Mouse (Mus musculus) forebrain, embryonic 15.5 days (tissue): Measurements from ENCODE around the gene Ugcg. TPM values are rescaled to one million over a fixed set of nuclear protein-coding genes. Genes with fewer than 3 reads are reported as not detected.

Experiments used
- ATAC-seq: fragments of 200-750 bp; cut with Nextera tagmentation; replicated peaks from 2 replicates; pipeline ENCODE4 v1.8.0; 2017; ENCODE audit warnings: mild to moderate bottlenecking, moderate TSS enrichment, moderate library complexity
- H3K27ac ChIP-seq: fragments of 300-500 bp; sonication (generic); replicated peaks from 2 replicates; pipeline ENCODE4 v1.5.1; 2015; ENCODE audit warnings: mild to moderate bottlenecking, inconsistent platforms
- H3K27me3 ChIP-seq: fragments of 300-500 bp; sonication (generic); 2 replicates; pipeline ENCODE4 v1.6.1; 2015; ENCODE audit warnings: inconsistent platforms
- H3K36me3 ChIP-seq: fragments of 300-500 bp; sonication (generic); 2 replicates; pipeline ENCODE4 v1.6.1; 2015; ENCODE audit warnings: mild to moderate bottlenecking, inconsistent platforms
- H3K4me1 ChIP-seq: fragments of 300-500 bp; sonication (generic); 2 replicates; pipeline ENCODE4 v1.6.1; 2015; ENCODE audit warnings: inconsistent platforms
- H3K4me2 ChIP-seq: fragments of 300-500 bp; sonication (generic); replicated peaks from 2 replicates; pipeline ENCODE4 v1.6.1; 2015; ENCODE audit warnings: mild to moderate bottlenecking, inconsistent platforms
- H3K4me3 ChIP-seq: fragments of 300-500 bp; sonication (generic); 2 replicates; pipeline ENCODE4 v1.5.1; 2015; ENCODE audit warnings: mild to moderate bottlenecking, inconsistent platforms
- H3K9ac ChIP-seq: fragments of 300-500 bp; sonication (generic); replicated peaks from 2 replicates; pipeline ENCODE4 v1.6.1; 2015; ENCODE audit warnings: mild to moderate bottlenecking, inconsistent platforms
- H3K9me3 ChIP-seq: fragments of 300-500 bp; sonication (generic); 2 replicates; pipeline ENCODE4 v1.6.1; 2016; ENCODE audit warnings: inconsistent platforms
- WGBS: fragments of 180-500 bp; shearing (Covaris S2); methylation state at CpG from one replicate; pipeline ENCODE4 v1.1.7; 2015; ENCODE audit warnings: mixed read lengths; 5-methylcytosine and 5-hydroxymethylcytosine counted together
- polyA plus RNA-seq: library from polyadenylated mRNA; unstranded; fragments of >200 nt; fragmentation: Nextera tagmentation; extraction: Ambion mirVana; gene quantifications from 2 replicates; pipeline ENCODE4 v1.2.1, GENCODE M21; 2015

Ugcg gene
- 14.2 and 15.7 TPM in 2 replicates for polyA plus RNA-seq

DNA sequence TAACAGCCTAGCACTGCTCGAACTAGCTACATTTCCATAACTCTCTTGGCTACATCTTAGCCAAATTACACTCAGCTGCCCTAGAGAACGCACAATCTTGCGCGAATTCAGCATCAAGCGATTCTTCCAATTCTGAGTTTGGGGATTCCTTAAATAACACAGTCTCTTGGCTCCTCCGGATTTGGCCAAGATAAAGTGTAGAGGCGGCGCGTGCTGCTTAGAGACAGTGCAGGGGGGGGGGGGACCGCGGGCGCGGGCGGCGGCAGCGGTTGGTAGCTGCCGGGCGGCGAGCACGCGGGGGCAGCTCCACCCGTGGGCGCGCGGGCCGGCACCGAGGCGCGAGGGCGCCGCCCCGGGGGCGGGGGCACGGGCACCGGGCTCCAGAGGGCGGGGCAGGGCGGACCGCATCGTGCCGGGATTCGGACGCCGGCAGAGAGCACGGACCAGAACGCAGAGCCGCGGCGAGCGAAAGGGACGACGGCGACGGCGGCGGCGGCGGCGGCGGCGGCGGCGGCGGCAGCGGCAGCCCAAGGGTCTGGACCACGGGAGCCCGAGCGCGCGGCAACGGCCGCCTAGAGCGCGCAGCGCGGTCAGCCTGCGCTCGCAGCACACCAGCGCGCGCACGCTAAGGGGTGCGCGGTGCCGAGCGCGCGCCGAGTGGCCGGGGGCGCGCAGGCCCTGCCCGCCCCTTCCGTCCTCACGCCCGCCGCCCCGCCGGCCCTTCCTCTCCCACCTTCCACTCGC is at the start of gene Ugcg:
Ugcg (plus strand) TSS at position 456 of the 744 bp plus-strand sequence.
- peak within 1 kb of the TSS; percentile 97 for H3K27ac ChIP-seq
- peak within 1 kb of the TSS; percentile 45 for H3K4me2 ChIP-seq
- H3K27me3 ChIP-seq, result no peaks in the 10 kb centered on the region
- under 1% methylated on average over 79 of the region's 99 CpGs for WGBS
- H3K9me3 ChIP-seq, result no peaks in the 10 kb centered on the region
- H3K4me3 ChIP-seq, result peak within 1 kb of the TSS; percentile 79
- H3K4me1 ChIP-seq, result peaks cover 16% of the 10 kb centered on the region
- H3K36me3 ChIP-seq, result no peaks in the 10 kb centered on the region
- H3K9ac ChIP-seq, result peak within 1 kb of the TSS; percentile 96
- ATAC-seq, result peak; percentile 92

- Histone ChIP-seq H3K27me3 (no peaks in the 10 kb centered on the region), H3K9ac (no peak overlapping the region), H3K36me3 (no peaks in the 10 kb centered on the region), H3K4me2 (no peak overlapping the region), H3K4me1 (no peaks in the 10 kb centered on the region), H3K9me3 (no peaks in the 10 kb centered on the region), H3K4me3 (no peak overlapping the region), H3K27ac (no peak overlapping the region)
- ATAC-seq, result no peak
- WGBS, result 88% methylated on average over 5 of the region's 5 CpGs
Measured at GRCm38 (mm10) chr4:59149043-59149442, 40.0 kb upstream of the Ugcg start.

GRCm38 (mm10) chr4:59150907-59151306 is 38.1 kb upstream of the Ugcg start:
- no peak overlapping the region for H3K4me2 ChIP-seq
- H3K4me1 ChIP-seq, result no peaks in the 10 kb centered on the region
- H3K36me3 ChIP-seq, result no peaks in the 10 kb centered on the region
- H3K27ac ChIP-seq, result no peak overlapping the region
- WGBS, result 83% methylated on average over 5 of the region's 5 CpGs
- H3K4me3 ChIP-seq, result no peak overlapping the region
- no peak for ATAC-seq
- H3K27me3 ChIP-seq, result no peaks in the 10 kb centered on the region
- H3K9me3 ChIP-seq, result no peaks in the 10 kb centered on the region
- no peak overlapping the region for H3K9ac ChIP-seq

- ATAC-seq, result no peak
- Histone ChIP-seq H3K9me3 (no peaks in the 10 kb centered on the region), H3K27ac (no peak overlapping the region), H3K4me3 (no peak overlapping the region), H3K4me1 (no peaks in the 10 kb centered on the region), H3K9ac (no peak overlapping the region), H3K4me2 (no peak overlapping the region), H3K27me3 (no peaks in the 10 kb centered on the region), H3K36me3 (no peaks in the 10 kb centered on the region)
- 77% methylated on average over 1 of the region's 1 CpGs for WGBS
Measured at GRCm38 (mm10) chr4:59151953-59152352, 37.1 kb upstream of the Ugcg start.

DNA sequence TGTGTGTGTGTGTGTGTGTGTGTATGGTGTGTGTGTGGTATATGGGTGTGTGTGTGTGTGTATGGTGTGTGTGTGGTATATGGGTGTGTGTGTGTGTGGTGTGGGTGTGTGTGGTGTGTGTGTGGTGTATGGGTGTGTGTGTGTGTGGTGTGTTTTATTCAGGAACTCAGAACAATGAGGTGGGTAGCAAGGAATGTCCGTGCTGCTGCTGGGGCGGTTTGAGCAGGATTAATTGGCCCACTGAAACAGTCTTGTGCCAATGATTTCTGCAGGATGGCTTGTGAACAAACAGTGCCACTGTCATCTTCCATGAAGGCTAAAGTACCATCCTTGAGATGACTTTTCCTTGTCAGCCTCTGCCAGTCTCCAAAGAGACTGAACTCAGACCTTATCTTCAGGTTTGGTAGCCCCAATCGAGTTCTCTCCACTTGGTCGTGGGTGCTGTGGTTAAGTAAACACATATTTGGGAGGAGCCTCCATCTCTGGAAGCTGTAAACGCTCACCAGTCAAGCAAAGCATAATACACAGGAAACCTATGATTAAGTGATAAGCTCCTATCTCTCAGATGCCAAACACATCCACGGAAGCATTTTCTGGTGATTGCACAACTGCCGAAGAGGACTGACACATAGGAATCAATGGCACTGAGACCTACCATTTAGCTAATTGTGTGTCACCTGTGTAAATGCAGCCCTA is 32.0 kb upstream of the Ugcg start:
- Histone ChIP-seq H3K9ac (no peak overlapping the region), H3K4me3 (no peak overlapping the region), H3K4me2 (no peak overlapping the region), H3K27ac (no peak overlapping the region), H3K4me1 (no peaks in the 10 kb centered on the region), H3K27me3 (no peaks in the 10 kb centered on the region), H3K36me3 (no peaks in the 10 kb centered on the region), H3K9me3 (no peaks in the 10 kb centered on the region)
- 70% methylated on average over 7 of the region's 7 CpGs for WGBS
- no peak for ATAC-seq

DNA sequence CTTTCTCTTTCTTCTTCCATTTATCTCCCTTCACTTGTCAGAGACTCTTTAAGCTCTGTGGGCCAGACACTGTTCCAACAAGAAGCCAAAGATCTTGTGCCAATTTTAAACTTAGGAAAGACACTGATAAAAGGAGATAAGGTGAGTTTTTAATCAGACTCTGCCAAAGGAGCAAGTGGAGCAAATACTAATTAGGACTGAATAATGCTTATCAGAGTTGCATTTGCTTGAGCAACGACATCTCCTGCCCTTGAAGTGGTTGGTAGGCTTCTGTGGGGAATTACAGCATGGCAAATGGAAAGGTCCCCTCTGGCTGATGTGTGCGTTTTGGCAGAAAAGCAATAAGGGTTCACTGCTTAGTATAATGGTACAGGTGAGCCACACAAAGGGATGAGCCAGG is 31.4 kb upstream of the Ugcg start:
- Histone ChIP-seq H3K9me3 (no peaks in the 10 kb centered on the region), H3K27ac (no peak overlapping the region), H3K27me3 (no peaks in the 10 kb centered on the region), H3K4me2 (no peak overlapping the region), H3K9ac (no peak overlapping the region), H3K4me1 (no peaks in the 10 kb centered on the region), H3K4me3 (no peak overlapping the region), H3K36me3 (no peaks in the 10 kb centered on the region)
- no peak for ATAC-seq
- 58% methylated on average over 2 of the region's 2 CpGs for WGBS

- Histone ChIP-seq H3K36me3 (no peaks in the 10 kb centered on the region), H3K27me3 (no peaks in the 10 kb centered on the region), H3K9me3 (no peaks in the 10 kb centered on the region), H3K27ac (no peak overlapping the region), H3K9ac (no peak overlapping the region), H3K4me2 (no peak overlapping the region), H3K4me3 (no peak overlapping the region), H3K4me1 (no peaks in the 10 kb centered on the region)
- no peak for ATAC-seq
- WGBS, result 92% methylated on average over 5 of the region's 5 CpGs
Measured at GRCm38 (mm10) chr4:59160289-59160688, 28.8 kb upstream of the Ugcg start.

GRCm38 (mm10) chr4:59160959-59161670 is 27.9 kb upstream of the Ugcg start:
- Histone ChIP-seq H3K4me2 (no peak overlapping the region), H3K36me3 (no peaks in the 10 kb centered on the region), H3K4me3 (no peak overlapping the region), H3K27me3 (no peaks in the 10 kb centered on the region), H3K27ac (no peak overlapping the region), H3K9me3 (no peaks in the 10 kb centered on the region), H3K9ac (no peak overlapping the region), H3K4me1 (no peaks in the 10 kb centered on the region)
- 79% methylated on average over 8 of the region's 8 CpGs for WGBS
- no peak for ATAC-seq

- H3K27me3 ChIP-seq, result no peaks in the 10 kb centered on the region
- H3K36me3 ChIP-seq, result no peaks in the 10 kb centered on the region
- no peaks in the 10 kb centered on the region for H3K4me1 ChIP-seq
- no peak overlapping the region for H3K27ac ChIP-seq
- no peak for ATAC-seq
- no peak overlapping the region for H3K4me2 ChIP-seq
- no peak overlapping the region for H3K4me3 ChIP-seq
- H3K9ac ChIP-seq, result no peak overlapping the region
- 88% methylated on average over 2 of the region's 2 CpGs for WGBS
- H3K9me3 ChIP-seq, result no peaks in the 10 kb centered on the region
Measured at GRCm38 (mm10) chr4:59164034-59164433, 25.0 kb upstream of the Ugcg start.

DNA sequence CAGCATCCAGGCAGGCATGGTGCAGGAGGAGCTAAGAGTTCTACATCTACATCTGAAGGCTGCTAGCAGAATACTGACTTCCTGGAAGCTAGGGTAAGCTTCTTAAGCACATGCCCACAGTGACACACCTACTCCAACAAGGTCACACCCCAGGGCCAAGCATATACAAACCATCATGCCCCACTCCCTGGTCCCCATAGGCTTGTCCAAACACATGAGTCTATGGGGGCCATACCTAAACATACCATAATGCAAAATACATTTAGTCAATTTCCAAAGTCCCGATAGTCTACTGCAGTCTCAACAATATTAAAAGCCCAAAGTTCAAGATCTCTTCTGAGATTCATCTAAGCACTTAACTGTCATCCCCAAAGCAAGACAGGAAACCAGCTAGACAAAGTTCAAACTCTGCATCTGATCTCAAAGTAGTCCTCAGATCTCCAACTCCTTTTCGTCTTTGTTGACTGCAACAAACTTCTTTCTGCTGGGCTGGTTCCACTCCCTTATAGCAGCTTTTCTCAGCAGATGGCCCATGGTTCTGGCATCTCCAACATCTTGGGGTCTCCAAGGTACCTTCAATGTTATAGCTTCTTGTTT is 21.7 kb upstream of the Ugcg start:
- H3K4me3 ChIP-seq, result no peak overlapping the region
- H3K4me1 ChIP-seq, result no peaks in the 10 kb centered on the region
- no peaks in the 10 kb centered on the region for H3K27me3 ChIP-seq
- no peak for ATAC-seq
- no peak overlapping the region for H3K27ac ChIP-seq
- no peak overlapping the region for H3K4me2 ChIP-seq
- H3K9ac ChIP-seq, result no peak overlapping the region
- 100% methylated on average over 2 of the region's 2 CpGs for WGBS
- no peaks in the 10 kb centered on the region for H3K36me3 ChIP-seq
- no peaks in the 10 kb centered on the region for H3K9me3 ChIP-seq

DNA sequence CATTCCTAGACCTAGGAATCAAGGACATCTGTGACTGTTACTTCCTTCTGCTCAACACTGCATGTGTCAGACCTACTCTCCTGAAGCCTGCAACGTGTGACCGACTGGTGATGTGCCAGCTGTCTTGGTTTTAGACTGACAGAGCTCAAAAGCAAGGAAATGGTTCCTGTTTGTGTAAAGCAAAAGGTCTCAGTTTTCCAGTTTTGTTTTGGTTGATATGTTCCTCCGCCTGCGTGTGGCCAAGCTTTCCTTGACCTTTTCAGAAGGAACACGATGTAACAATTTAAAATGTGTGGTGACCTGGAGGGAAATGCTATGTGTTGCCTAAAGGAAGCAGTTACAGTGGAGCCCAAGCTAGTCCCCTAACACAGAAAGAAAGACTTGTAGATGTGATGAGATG is 19.1 kb upstream of the Ugcg start:
- Histone ChIP-seq H3K9ac (no peak overlapping the region), H3K4me3 (no peak overlapping the region), H3K36me3 (no peaks in the 10 kb centered on the region), H3K27ac (no peak overlapping the region), H3K4me1 (no peaks in the 10 kb centered on the region), H3K27me3 (no peaks in the 10 kb centered on the region), H3K9me3 (no peaks in the 10 kb centered on the region), H3K4me2 (no peak overlapping the region)
- no peak for ATAC-seq
- WGBS, result 80% methylated on average over 5 of the region's 5 CpGs

GRCm38 (mm10) chr4:59172616-59173015 is 16.4 kb upstream of the Ugcg start:
- H3K27me3 ChIP-seq, result no peaks in the 10 kb centered on the region
- no peak overlapping the region for H3K4me2 ChIP-seq
- WGBS, result 8% methylated on average over 2 of the region's 2 CpGs

More at GRCm38 (mm10) chr4:59172616-59173015, 16.4 kb upstream of the Ugcg start:
- no peak for ATAC-seq
- H3K9ac ChIP-seq, result no peak overlapping the region
- H3K27ac ChIP-seq, result no peak overlapping the region
- H3K36me3 ChIP-seq, result no peaks in the 10 kb centered on the region
- H3K9me3 ChIP-seq, result no peaks in the 10 kb centered on the region
- no peaks in the 10 kb centered on the region for H3K4me1 ChIP-seq
- H3K4me3 ChIP-seq, result no peak overlapping the region
